Mouse (Mus musculus) brain, embryonic 14.5 days (tissue): ENCODE results near the gene Dgkg. TPM values are rescaled to one million over a fixed set of nuclear protein-coding genes. Genes with fewer than 3 reads are reported as not detected.

ENCODE experiments used
- DNase-seq: peaks from one replicate; pipeline ENCODE4 v3.0.0-alpha.2; 2011; ENCODE audit warnings: low read depth
- CTCF ChIP-seq: fragments of 200-500 bp; IDR thresholded peaks from 2 replicates; pipeline ENCODE4 v1.5.1; 2012; ENCODE audit warnings: inconsistent platforms, mild to moderate bottlenecking, moderate library complexity, borderline replicate concordance; ENCODE audit not compliant: insufficient read depth, insufficient read length; ENCODE audit errors: extremely low read depth
- POLR2A ChIP-seq: fragments of 200-500 bp; IDR thresholded peaks from 2 replicates; pipeline ENCODE4 v1.6.1; 2012; ENCODE audit warnings: mild to moderate bottlenecking, inconsistent platforms, borderline replicate concordance; ENCODE audit not compliant: poor library complexity, insufficient read depth, insufficient read length, severe bottlenecking; ENCODE audit errors: extremely low read depth
- polyA plus RNA-seq: library from polyadenylated mRNA; depleted of rRNA; stranded (reverse); fragments of >200 nt; gene quantifications from 2 replicates; pipeline ENCODE4 v1.2.3, GENCODE M21; 2012

The Dgkg gene
- polyA plus RNA-seq, 1 experiment: 0.36 TPM

GRCm38 (mm10) chr16:22439499-22440177 lies 217.4 kb downstream of the Dgkg start, which contains the start of gene Etv5:
TSS of gene Etv5 (minus strand) at chr16:22439719.
- DNase-seq: peak; percentile 100
- peak; percentile 82 for TF ChIP-seq POLR2A
- TF ChIP-seq CTCF: no peak

- DNase-seq: peak; percentile 98
- TF ChIP-seq CTCF (no peak), POLR2A (no peak)
These were observed 218.3 kb downstream of the Dgkg start for GRCm38 (mm10) chr16:22438441-22439373.

GRCm38 (mm10) chr16:22436106-22436505 lies 220.9 kb downstream of the Dgkg start:
- DNase-seq: no peak
- TF ChIP-seq CTCF (no peak), POLR2A (no peak)

GRCm38 (mm10) chr16:22434530-22434929 lies 222.5 kb downstream of the Dgkg start:
- DNase-seq: no peak
- no peak for TF ChIP-seq POLR2A
- TF ChIP-seq CTCF: no peak

GRCm38 (mm10) chr16:22433944-22434343 lies 223.1 kb downstream of the Dgkg start:
- DNase-seq: peak; percentile 50
- no peak for TF ChIP-seq CTCF
- no peak for TF ChIP-seq POLR2A

GRCm38 (mm10) chr16:22431773-22432172 lies 225.2 kb downstream of the Dgkg start:
- DNase-seq: no peak
- TF ChIP-seq POLR2A: no peak
- TF ChIP-seq CTCF: no peak

GRCm38 (mm10) chr16:22431335-22431734 lies 225.7 kb downstream of the Dgkg start:
- TF ChIP-seq CTCF (no peak), POLR2A (no peak)

GRCm38 (mm10) chr16:22430211-22430951 lies 226.6 kb downstream of the Dgkg start:
- no peak for TF ChIP-seq CTCF
- no peak for TF ChIP-seq POLR2A

More at GRCm38 (mm10) chr16:22431335-22431734, 225.7 kb downstream of the Dgkg start:
- DNase-seq: no peak

GRCm38 (mm10) chr16:22429377-22429776 lies 227.6 kb downstream of the Dgkg start:
- TF ChIP-seq CTCF (no peak), POLR2A (no peak)
- DNase-seq: no peak

More at GRCm38 (mm10) chr16:22430211-22430951, 226.6 kb downstream of the Dgkg start:
- peak; percentile 94 for DNase-seq

GRCm38 (mm10) chr16:22428853-22429341 lies 228.1 kb downstream of the Dgkg start:
- peak; percentile 99 for DNase-seq
- TF ChIP-seq POLR2A: no peak
- TF ChIP-seq CTCF: peak; percentile 36; the same call in 1 of the 2 replicates
